Mouse (Mus musculus) neural tube, embryonic 14.5 days (tissue): ENCODE measurements around the gene Tmem179. TPM values are rescaled to one million over a fixed set of nuclear protein-coding genes. Genes with fewer than 3 reads are reported as not detected.
A peak's percentile ranks its signal among the peaks of the same experiment; 100 is the strongest.

Experiments used
- ATAC-seq: fragments of 200-750 bp; cut with Nextera tagmentation; 2 replicates; pipeline ENCODE4 v1.8.0; 2017; ENCODE audit warnings: low read depth, mild to moderate bottlenecking, moderate TSS enrichment, moderate library complexity
- H3K27ac ChIP-seq: fragments of 300-500 bp; sonication (generic); 2 replicates; pipeline ENCODE4 v1.5.1; 2014; ENCODE audit warnings: low read depth, mild to moderate bottlenecking, control low read depth, low read length, moderate library complexity, mixed read lengths
- H3K27me3 ChIP-seq: fragments of 300-500 bp; sonication (generic); 2 replicates; pipeline ENCODE4 v1.6.1; 2014; ENCODE audit warnings: low read length; ENCODE audit not compliant: control insufficient read depth, insufficient read depth
- H3K36me3 ChIP-seq: fragments of 300-500 bp; sonication (generic); 2 replicates; pipeline ENCODE4 v1.6.1; 2014; ENCODE audit warnings: low read length, mixed read lengths; ENCODE audit not compliant: control insufficient read depth, insufficient read depth
- H3K4me1 ChIP-seq: fragments of 300-500 bp; sonication (generic); 2 replicates; pipeline ENCODE4 v1.6.1; 2014; ENCODE audit warnings: low read length; ENCODE audit not compliant: control insufficient read depth, insufficient read depth
- H3K4me2 ChIP-seq: fragments of 300-500 bp; sonication (generic); 2 replicates; pipeline ENCODE4 v1.6.1; 2014; ENCODE audit warnings: mild to moderate bottlenecking, low read depth, low read length, control low read depth
- H3K4me3 ChIP-seq: fragments of 300-500 bp; sonication (generic); 2 replicates; pipeline ENCODE4 v1.5.1; 2014; ENCODE audit warnings: low read depth, low read length, control low read depth, mixed read lengths
- H3K9ac ChIP-seq: fragments of 300-500 bp; sonication (generic); replicated peaks from 2 replicates; pipeline ENCODE4 v1.6.1; 2014; ENCODE audit warnings: low read depth, mild to moderate bottlenecking, control low read depth, low read length, mixed read lengths
- H3K9me3 ChIP-seq: fragments of 300-500 bp; sonication (generic); 2 replicates; pipeline ENCODE4 v1.6.1; 2016; ENCODE audit warnings: low read length; ENCODE audit not compliant: control insufficient read depth
- WGBS: fragments of 180-500 bp; shearing (Covaris S2); extraction: QIAGEN DNeasy Blood & Tissue Kit; methylation state at CpG from one replicate; pipeline ENCODE4 v1.1.7; 2014; 5-methylcytosine and 5-hydroxymethylcytosine counted together
- polyA plus RNA-seq: library from polyadenylated mRNA; unstranded; fragments of >200 nt; fragmentation: Nextera tagmentation; extraction: Ambion mirVana; gene quantifications from 2 replicates; pipeline ENCODE4 v1.2.1, GENCODE M21; 2014

Tmem179 gene
- polyA plus RNA-seq, 1 experiment from 2014 or later = 63.3 TPM

GRCm38 (mm10) chr12:112463209-112463608 lies 53.3 kb downstream of the Tmem179 start:
- Histone ChIP-seq H3K27ac (no peak overlapping the region), H3K4me3 (no peak overlapping the region), H3K9me3 (no peaks in the 10 kb centered on the region), H3K36me3 (no peaks in the 10 kb centered on the region), H3K9ac (no peak overlapping the region), H3K4me2 (no peak overlapping the region), H3K4me1 (peaks cover 6% of the 10 kb centered on the region), H3K27me3 (no peaks in the 10 kb centered on the region)
- ATAC-seq = no peak
- WGBS = 83% methylated on average over 4 of the region's 4 CpGs

DNA sequence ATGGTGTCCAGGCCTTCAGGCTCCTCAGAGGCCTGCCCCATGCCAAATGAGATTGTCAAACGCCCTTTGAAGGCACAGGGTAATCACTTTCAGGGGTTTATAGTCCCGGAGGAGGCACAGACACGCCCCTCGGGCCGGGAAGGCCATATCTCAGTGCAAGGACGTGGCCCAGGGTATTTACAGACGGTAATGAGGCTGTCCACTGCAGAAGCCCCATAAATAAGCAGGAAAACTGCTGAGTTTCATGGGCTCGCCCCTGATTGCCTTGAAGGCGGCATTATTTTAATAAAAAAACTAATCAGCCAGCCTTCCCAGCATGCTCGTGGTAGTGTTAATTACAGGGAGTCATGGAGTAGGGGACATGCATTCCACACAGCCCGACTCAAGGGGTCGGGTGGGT lies 54.1 kb downstream of the Tmem179 start:
- 11% methylated on average over 12 of the region's 12 CpGs for WGBS
- no peaks in the 10 kb centered on the region for H3K27me3 ChIP-seq
- H3K36me3 ChIP-seq = no peaks in the 10 kb centered on the region
- no peak overlapping the region for H3K9ac ChIP-seq
- no peaks in the 10 kb centered on the region for H3K9me3 ChIP-seq
- no peak overlapping the region for H3K27ac ChIP-seq
- no peak overlapping the region for H3K4me3 ChIP-seq
- no peak overlapping the region for H3K4me2 ChIP-seq
- no peak for ATAC-seq
- H3K4me1 ChIP-seq = peaks cover 14% of the 10 kb centered on the region

- Histone ChIP-seq H3K27me3 (no peaks in the 10 kb centered on the region), H3K27ac (no peak overlapping the region), H3K9me3 (no peaks in the 10 kb centered on the region), H3K9ac (no peak overlapping the region), H3K4me3 (no peak overlapping the region), H3K4me1 (peaks cover 9% of the 10 kb centered on the region), H3K36me3 (no peaks in the 10 kb centered on the region), H3K4me2 (no peak overlapping the region)
- WGBS = 13% methylated on average over 4 of the region's 4 CpGs
- peak; percentile 79 for ATAC-seq
Observed at GRCm38 (mm10) chr12:112457839-112458238, 58.7 kb downstream of the Tmem179 start.

DNA sequence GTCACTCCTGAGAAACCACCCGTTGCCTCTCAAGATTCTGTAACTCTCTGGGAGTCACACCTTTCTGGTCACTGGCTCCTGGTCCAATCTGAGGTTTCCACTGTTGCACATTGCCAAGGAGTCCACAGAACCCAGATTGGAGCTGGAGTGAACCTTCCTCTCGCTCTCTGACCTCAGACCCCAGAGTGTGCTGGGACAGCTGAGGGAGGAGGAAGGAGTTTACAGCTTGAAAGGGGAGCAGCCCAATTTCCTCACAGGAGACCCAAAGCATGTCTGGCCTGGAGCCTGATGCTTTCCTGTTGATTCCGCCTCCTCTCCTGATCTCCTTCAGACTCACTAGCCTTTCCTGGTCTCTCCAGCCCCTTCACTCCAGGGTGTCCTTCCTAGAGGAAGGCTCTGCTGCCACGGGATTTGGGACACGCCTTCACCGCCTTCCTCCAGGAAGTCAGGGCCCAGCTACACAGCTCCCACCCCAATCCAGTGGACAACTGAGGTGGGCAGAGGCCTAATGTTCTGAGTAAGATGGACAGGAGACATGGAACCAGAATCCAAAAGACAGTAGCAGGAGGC lies 60.3 kb downstream of the Tmem179 start:
- no peak for ATAC-seq
- H3K27me3 ChIP-seq = no peaks in the 10 kb centered on the region
- no peak overlapping the region for H3K4me3 ChIP-seq
- no peaks in the 10 kb centered on the region for H3K36me3 ChIP-seq
- H3K4me2 ChIP-seq = no peak overlapping the region
- H3K9me3 ChIP-seq = no peaks in the 10 kb centered on the region
- H3K4me1 ChIP-seq = peaks cover 9% of the 10 kb centered on the region
- no peak overlapping the region for H3K9ac ChIP-seq
- 74% methylated on average over 6 of the region's 6 CpGs for WGBS
- H3K27ac ChIP-seq = no peak overlapping the region

GRCm38 (mm10) chr12:112451826-112452225 lies 64.7 kb downstream of the Tmem179 start:
- Histone ChIP-seq H3K4me1 (no peaks in the 10 kb centered on the region), H3K27ac (no peak overlapping the region), H3K36me3 (no peaks in the 10 kb centered on the region), H3K9me3 (0 out of 2 replicates have a peak, but pooled peaks cover 5% of the 10 kb centered on the region), H3K4me3 (no peak overlapping the region), H3K9ac (no peak overlapping the region), H3K27me3 (no peaks in the 10 kb centered on the region), H3K4me2 (no peak overlapping the region)
- no peak for ATAC-seq
- WGBS = 72% methylated on average over 9 of the region's 9 CpGs

GRCm38 (mm10) chr12:112451381-112451780 lies 65.2 kb downstream of the Tmem179 start:
- 85% methylated on average over 1 of the region's 1 CpGs for whole genome bisulfite sequencing
- H3K4me2 ChIP-seq = no peak overlapping the region
- H3K4me1 ChIP-seq = no peaks in the 10 kb centered on the region
- no peak overlapping the region for H3K27ac ChIP-seq
- H3K9me3 ChIP-seq = 0 out of 2 replicates have a peak, but pooled peaks cover 7% of the 10 kb centered on the region
- H3K4me3 ChIP-seq = no peak overlapping the region
- no peak for ATAC-seq
- no peaks in the 10 kb centered on the region for H3K36me3 ChIP-seq
- H3K27me3 ChIP-seq = no peaks in the 10 kb centered on the region
- no peak overlapping the region for H3K9ac ChIP-seq

GRCm38 (mm10) chr12:112450883-112451282 lies 65.7 kb downstream of the Tmem179 start:
- Histone ChIP-seq H3K27me3 (no peaks in the 10 kb centered on the region), H3K36me3 (no peaks in the 10 kb centered on the region), H3K4me3 (no peak overlapping the region), H3K9ac (no peak overlapping the region), H3K9me3 (0 out of 2 replicates have a peak, but pooled peaks cover 7% of the 10 kb centered on the region), H3K4me1 (no peaks in the 10 kb centered on the region), H3K4me2 (no peak overlapping the region), H3K27ac (no peak overlapping the region)
- ATAC-seq = peak; percentile 28; the same call in 1 of the 2 replicates
- WGBS = 27% methylated on average over 6 of the region's 6 CpGs

Other genes starting within 250 kb of the Tmem179 start
- 0.08 and 0.21 TPM in 2 replicates for gene A530016L24Rik, start 27.3 kb downstream of the Tmem179 start, polyA plus RNA-seq
- gene Inf2, start 72.0 kb upstream of the Tmem179 start, polyA plus RNA-seq = 0.20 and 2.1 TPM in 2 replicates
- gene Adssl1, start 103.3 kb upstream of the Tmem179 start, polyA plus RNA-seq = 2.7 and 3.4 TPM in 2 replicates
- 44.7 and 46.8 TPM in 2 replicates for gene Siva1, start 127.9 kb upstream of the Tmem179 start, polyA plus RNA-seq
- gene Akt1, start 158.1 kb upstream of the Tmem179 start, polyA plus RNA-seq = 57.9 and 59.2 TPM in 2 replicates
- gene Zbtb42, start 162.1 kb upstream of the Tmem179 start, polyA plus RNA-seq = 1.3 and 3.5 TPM in 2 replicates
- gene Cep170b, start 203.7 kb upstream of the Tmem179 start, polyA plus RNA-seq = 33.2 and 36.1 TPM in 2 replicates
- gene Pld4, start 243.9 kb upstream of the Tmem179 start, polyA plus RNA-seq = 4.5 and 6.9 TPM in 2 replicates